Mouse (Mus musculus) left cerebral cortex, adult 9 months (tissue): ENCODE results near the gene Nrros.
A peak's percentile ranks its signal among the peaks of the same experiment; 100 is the strongest.

Source experiments
- DNase-seq, 2 experiments: peaks; one replicate each; pipeline ENCODE4 v3.0.0; 2022; ENCODE audit warnings: low spot score in 2 of 2

Nrros gene

DNA sequence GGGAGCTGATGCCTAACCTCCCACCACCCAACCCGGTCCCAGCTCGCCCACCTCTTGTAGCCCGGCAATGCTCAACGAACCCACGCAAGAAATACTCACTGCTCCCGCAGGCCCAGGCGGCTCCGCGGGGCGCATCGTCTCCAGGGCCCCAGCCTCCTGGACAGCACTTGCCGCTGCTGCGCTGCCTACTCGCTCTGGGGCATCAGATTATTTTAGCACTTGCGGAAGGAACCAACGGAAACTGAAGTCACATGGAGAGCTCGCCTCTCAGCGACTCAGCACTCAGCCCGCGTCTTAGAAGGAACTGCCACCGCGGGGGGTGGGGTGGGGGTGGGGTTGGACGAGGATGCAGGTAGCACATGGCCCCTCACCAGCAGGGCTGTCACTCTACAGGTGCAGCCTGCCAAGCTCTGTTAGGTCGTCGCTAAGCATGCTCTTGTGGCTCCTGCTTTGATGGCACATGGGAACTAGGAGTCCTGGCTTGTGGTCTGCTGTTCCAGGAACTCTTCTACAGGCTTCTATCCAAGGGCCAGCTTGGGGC is at the start of gene Nrros:
Gene Nrros (minus strand): TSS at position 314 of the 541 bp plus-strand sequence.
- peak; percentile 43 to 68 for DNase-seq

DNA sequence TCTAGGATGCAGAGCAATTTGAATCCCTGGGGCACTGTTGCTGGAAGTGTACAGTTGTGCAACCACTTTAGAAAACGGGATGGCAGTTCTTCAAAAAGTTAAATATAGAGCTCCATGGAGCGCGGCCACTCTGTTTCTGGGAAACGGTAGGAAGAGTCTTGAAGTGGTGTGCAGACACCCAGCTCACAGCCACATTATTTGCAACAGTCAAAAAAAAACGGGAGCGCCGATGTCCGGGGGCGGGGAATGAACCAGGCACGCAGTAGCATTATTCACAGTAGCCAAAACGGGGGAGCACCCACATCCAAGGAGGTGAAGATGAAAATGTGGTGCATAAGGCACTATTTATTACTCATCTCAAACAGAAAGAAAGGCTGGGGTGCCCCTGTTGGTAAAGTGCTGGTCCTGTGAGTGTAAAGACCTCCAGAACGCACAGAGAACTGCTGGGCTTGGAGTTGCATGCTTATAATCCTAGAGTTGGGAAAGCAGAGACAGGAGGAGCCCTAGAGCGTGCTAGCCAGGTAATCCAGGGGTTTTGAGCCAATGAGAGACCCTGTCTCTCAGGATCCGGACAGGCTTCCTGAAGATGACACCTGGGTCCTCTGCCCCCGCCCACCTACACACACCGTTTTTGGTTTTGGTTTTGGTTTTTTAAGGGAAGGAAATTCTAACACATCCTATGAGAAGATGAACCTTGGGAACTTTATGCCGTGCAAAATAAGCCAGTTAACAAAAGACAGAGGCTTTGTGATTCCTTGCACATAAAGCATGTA is 49.6 kb upstream of the Nrros start:
- DNase-seq, result peak; percentile 18 to 48

DNA sequence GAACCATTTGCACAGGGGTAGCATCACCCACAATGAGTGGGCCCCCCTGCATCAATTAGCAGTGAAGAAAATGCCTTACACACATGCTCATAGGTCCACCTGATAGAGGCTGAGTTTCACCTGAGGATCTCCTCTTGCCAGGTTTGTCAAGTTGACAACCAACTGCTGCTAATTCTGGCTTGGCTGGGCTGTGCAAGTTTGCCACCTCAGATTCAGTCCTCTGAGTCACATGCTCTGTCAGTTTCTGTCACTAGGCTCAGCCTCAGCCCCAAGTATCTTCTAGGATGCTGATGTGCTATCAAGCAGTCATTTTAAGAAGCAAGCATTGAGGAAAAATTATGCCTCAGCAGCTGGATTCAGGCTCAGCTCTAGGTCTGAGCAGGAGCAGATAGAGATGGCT is 48.8 kb upstream of the Nrros start:
- DNase-seq, result no peak

DNA sequence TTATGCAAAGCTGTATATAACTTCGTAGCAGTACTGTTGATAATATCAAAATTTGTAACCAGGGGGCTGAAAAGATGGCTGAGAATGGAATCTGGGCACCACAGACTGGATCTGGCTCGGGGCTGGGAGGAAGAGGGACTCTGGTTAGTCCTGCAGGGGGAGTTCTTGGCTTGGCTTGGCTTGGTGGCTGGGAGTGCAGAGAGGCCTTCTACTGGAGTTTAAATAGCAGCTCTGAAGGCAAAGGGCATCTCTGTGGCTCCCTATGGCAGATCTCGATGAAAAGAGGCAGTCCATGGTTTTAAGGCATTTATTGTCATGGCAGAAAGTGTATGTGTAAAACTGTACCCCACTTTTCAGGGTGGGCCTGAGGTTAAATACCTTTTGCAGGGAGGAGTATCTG is 39.5 kb upstream of the Nrros start:
- DNase-seq, result no peak

DNA sequence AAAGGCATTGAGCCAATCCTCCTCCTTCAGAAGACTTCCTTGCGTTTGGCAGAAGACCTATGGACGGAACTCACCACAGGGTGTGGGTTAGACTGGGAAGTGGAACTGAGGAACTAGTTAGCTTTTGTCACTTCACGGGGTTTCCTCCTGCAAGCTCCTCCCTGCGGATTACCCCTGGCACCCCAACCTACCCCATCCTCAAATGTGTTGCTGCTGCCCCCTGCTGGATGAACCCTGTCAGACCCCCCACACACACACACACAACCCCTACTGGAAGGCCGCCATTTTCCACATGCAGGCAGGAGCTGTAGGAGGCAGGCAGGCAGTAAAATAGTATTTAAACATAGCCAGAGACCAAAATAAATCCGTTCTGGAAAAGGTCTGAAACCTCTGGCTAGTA is 37.3 kb upstream of the Nrros start:
- peak in 1 of 2 experiments; percentile 39 for DNase-seq

DNA sequence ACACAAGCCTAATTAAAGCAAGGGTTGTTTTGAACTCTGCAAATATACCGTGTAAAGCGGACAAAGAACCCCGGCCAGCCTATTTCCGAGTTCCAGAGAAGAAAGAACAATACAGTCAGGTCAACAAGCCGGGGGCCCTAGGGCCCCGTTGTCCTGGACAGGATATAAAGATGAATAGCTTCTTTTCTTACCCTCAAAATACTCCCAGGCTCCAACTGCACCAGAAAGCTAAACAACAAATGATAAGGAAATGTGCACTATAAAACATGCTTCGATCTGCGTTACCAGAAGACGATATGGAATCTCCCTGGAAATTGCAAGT is 35.6 kb upstream of the Nrros start:
- no peak for DNase-seq

DNA sequence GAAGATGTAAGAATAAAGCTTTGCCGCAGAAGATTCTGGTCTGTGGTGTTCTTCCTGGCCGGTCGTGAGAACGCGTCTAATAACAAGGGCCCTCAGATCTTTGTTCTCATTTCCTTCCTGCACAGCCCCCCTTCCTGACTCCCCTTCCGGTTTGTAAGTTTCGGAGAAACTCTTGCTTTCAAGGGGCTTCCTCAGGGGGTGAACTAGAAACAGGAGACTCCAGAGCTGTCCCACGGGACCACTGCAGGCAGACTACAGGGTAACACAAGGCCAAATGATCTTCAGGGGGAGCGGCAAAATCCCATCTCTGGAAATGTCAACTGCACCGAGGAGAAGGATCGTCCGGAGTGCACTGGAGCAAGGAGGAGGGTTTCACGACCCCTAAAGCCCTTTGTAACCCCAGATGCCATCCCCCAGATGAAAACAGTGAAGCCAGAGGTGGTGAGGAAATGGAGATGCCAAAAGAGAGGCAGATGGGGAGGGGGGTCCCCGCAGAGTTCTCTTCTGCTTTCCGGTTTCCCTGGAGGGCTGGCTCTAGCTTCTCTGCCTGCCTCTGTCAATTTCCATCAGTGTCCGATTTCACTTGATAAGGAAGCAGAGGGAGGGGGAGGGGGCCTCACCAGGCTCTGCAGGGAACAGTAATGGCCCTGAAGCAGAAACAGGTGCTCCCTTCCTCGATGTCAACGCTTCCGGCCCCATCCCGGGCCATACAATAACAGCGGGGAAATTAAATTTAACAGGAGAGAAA is 35.0 kb upstream of the Nrros start:
- DNase-seq, result no peak

DNA sequence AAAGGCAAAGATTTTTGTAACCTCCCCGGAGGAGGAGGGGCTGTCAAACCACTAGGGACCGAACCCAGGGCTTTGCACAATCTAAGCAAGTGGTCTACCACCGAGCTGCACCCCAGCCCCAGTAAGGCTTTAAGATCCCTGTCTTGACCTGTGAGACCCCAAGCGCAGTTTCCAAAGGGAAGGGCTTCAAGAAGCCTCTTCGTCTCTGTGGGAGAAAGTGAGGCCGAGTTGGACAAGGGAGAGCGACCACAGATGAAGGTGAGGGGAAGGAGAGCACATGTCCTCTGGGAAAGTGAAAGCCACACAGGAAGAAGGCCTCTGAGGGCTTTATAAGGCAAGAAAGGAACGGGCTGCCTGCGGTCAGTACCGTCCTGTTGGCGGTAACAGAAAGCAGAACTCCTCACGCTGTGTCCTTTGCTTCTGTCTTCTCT is 24.6 kb upstream of the Nrros start:
- peak in 1 of 2 experiments; percentile 19 for DNase-seq

DNA sequence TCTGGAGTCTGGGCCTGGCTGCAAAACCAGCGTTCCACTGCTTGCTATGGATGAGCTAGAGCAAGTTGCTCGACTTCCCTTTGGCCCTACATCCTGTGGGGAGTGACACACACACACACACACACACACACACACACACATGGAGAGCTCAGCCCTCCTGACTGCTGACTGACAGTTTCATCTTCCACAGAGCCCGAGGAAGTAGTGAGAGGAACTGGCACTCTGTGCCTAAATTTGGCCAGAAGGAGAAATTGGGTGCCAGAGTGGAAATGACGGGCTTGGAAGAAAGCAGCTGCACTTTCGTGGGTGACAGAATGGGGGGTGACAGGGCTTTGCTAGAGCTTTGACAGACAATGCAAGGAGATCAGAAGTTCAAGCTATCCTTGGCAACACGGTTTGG is 23.7 kb upstream of the Nrros start:
- DNase-seq, result peak in 1 of 2 experiments; percentile 37

DNA sequence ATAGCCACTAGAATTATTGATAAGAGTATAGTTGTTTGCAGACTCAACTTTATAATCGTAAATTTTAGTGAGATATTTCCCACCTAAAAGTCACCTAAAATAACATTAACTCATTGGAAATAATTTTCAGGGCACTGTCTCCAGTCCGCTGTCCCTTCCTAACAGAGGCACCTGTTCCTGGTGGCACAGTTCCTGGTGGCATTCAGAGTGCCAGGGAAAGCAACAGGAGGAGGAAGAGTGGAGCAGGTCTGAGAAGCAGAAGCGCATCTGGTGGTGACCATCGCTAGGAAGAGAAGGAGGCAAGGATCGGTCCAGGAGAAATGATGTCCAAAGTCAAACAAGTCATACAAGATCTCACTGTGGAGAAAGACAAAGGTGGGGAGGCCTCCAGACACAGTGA is 20.7 kb upstream of the Nrros start:
- no peak for DNase-seq

DNA sequence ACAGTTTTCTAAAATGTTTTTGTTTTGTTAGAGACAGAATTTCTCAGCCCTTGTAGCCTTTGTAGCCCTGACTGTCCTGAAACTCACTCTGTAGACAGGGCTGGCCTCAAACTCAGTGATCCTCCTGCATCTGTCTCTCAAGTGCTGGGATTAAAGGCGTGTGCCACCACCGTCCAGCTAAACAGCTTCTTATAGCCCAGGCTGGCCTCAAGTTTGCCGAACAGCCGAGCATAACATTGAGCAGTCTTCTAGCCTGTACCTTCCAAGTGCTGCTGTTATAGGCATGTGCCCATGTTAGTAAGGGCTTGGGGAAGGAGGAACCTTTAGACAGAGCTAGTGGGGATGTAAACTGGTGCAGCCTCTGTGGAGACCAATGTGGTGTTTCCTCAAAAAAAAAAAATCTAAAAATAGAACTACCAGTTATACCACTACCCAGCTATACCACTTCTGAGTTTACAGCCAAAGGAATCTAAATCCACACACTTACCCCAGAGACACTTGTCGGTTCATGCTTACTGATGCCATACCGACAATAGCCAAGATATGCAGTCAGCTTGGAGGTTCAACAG is 14.0 kb upstream of the Nrros start, which contains the start of gene Bex6:
Gene Bex6 (plus strand): TSS at position 491 of the 569 bp plus-strand sequence.
- no peak for DNase-seq

DNA sequence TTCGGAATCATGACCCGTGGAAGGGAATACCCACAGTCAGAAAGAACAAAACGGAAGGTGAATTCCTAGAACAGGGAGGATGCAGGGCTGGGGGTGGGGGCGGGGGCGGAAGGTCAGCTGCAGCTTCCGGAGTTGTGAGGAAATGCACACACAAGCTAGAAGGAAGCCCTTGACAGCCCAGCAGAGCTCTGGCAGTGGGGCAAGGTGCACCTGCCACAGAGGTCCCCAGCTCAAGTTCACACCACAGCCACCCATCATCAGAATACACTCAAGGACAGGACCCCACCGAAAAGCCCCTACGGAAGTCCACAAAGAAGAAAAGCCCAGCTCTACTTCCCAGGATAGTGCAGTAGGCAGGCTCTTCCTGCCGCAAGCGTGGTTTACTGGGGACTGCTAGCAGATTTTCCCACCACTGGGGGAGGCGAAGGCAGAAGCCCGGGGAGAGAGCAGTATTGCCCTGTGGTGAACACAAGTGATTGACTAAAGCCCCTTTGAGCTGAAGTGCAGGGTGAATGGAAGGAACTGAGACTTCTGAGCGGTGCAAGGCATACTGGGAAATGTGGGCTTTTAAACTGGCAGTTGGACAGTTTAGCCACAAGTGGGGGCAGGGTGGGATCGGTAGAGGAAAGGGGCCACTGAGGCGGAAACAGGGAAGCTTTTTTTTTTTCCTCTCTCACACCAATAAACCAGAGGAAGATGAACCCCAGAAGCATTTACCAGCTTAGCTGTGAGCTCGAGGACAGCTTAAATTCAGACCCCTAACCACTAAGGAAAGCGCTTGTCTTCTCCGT is 11.7 kb upstream of the Nrros start:
- DNase-seq, result no peak

DNA sequence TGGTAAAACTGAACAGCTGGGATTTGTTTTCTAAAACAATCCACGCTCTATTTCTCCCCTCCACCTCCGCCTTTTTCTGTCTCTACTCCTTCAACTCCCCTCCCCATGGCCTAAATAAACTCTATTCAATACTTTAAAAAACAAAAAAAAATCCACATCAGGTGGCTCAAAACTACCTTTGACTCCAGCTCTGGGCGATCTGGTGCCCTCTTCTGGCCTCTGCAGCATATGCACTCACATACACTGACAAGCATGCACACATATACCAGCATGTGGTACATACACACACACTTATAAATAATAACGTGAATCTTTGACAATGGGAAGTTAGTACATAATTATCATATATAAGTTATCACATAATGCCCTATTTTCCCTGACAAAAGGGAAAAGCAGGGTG is 9.6 kb upstream of the Nrros start:
- DNase-seq, result no peak

DNA sequence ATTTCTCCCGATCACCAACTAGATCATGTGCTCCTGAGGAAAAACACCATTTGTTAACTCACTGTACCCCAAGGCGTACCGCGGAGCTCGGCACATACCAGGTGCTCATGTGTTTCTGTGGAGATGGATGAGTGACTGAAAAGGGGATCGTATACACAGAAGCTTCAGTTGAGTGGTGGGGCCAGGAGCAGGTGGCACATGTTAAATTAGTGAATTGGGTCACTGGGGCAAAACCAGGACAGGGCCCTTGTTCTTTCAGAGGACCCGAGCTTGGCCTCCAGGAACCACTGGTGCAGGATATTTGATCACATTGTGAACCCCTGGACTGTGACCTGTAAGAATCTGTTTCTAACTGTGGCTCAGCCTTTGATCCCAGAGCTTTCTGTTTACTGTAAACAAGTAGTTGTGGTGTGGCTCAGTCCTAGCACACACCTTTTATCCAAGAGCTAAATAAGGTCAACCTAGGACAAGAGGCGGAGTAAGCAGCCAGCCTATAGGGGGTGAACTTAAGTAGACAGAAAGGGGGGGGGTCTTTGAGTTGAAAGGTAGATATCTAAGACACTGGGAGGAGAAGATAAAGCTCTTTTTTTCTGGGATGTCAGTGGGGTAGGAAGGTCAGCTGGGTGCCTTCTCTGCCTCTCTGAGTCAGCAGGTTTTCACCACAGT is 9.1 kb upstream of the Nrros start:
- no peak for DNase-seq

DNA sequence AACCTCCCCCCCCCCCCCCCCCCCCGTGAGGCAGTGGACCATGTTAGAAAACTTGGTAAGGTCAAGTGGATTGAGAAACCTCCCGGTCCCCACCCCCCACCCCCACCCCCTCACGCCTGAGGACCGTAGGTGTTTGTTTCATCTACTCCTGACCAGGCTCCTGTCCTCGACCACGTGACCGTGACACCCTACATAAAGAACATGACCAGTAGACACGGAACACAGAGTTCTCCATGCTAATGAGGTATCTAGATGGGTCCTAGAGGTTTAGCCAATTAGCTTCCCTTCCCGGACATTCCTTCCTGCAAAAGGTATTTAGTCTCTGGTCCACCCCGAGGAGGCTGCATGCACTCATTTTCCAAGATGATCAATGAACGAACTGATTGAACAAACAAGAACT is 8.0 kb upstream of the Nrros start:
- no peak for DNase-seq

DNA sequence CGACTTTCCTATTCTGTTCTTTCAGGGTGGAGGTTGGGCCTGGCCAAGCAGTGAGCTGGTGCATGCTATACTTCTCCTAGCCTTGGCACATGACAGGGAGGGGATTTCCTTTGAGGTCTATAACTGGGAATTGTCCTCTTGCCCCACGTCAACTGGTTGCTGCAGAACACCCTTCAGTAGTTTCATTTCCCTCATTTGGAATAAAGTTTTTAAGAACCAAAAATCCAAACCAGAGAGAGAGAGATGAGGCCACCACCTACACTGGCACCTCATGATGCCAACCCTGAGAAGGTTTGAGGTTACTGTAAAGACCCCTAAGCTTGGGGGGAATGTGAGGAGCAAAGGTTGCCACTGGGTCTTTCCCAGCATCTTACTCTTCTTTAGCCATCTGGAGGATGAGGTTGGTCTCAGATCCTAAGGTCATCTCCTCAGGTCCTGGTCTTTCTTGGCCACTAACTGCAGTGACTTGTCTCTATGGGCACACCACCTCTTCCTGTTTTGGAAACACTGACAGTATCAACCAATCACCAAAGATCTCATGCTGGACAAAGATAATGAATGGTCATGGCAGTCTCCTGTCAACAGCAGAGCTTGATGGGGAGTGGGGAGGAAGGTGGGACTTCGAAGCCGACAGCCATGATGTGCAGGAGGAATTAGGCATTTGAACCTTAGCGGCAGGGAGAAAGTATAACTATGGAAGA is 5.8 kb upstream of the Nrros start:
- DNase-seq, result no peak

DNA sequence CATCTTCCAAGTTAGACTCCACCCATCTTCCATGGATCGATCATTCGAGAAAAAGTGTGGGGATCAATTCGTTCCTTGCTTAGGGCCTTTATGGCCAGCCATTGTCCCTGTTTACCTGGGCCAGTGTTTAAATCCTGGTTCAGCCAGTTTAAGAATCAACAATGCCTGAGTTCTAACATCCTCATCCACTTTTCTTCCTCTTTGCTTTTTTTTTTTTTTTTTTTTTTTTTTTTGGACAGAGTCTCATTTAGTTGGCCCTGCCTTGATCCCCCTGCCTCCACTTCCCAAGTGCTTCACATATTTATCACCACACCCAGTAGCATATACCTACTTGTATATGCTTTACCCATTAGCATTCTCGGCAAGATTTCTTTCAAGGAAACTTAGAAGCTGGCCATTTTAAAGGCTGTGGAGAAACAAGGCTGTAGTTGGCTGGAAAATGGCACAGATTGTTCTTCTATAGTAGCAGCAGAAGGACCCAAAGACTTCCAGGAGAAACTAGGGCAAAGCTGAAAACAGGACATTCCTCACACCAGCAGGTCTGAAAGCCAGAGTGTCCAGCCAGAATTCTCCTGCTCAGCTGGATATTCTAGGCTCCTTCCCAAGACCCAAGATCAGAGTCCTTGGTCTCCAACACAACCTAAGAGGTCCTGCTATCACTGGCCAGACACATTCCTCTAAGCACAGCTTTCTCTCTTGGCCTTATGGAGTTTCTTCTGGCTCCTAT is 2.6 kb upstream of the Nrros start:
- no peak for DNase-seq

DNA sequence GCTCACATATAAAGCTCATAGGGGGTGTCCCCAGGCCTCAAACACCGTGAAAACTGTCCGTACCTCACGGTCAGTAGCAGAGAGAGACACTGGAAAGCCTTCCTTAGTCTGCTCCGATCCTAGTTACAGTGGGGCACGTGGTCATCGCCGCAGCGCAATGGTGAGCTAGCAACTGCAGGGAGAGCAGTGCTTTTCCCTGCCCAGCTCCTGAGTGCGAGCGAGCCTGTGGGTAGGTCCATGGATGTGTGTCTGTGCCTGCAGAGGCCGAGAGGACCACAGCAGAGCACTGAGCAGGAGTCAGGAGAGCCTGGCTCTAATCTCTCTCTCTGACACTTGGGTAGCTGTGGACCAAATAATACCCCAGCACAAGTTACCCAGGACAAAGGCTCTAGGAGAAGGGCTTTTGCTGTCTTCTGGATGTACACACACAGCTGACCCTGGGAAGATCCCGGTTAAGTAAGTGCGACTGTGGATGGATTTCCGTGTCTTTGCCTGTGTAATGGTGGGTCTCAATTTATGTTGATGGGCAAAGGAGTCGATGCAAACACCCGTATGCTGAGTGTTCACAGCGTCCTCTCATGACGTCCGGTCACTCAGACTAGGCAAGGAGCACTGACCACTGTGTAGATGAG is 882 bp downstream of the Nrros start:
- no peak for DNase-seq

DNA sequence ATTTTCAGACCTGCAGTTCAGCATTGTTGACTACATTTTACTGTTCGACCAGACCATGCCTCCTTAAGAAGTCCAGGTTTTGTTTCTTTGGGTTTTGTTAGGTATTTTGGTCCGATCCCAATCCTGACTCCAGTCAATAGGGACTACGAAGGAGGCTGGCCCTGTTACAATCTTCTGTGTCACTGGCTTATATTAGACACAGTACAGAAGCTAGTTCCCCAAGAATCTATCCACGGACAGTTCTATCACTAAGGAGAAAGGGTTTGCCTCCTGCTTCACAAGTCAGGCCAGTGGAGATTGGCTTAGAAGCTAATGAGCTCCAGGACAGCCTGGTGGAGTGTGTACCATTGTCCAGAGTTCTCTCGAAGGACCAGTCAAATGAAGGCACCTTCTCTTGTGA is 1.5 kb downstream of the Nrros start:
- DNase-seq, result no peak

DNA sequence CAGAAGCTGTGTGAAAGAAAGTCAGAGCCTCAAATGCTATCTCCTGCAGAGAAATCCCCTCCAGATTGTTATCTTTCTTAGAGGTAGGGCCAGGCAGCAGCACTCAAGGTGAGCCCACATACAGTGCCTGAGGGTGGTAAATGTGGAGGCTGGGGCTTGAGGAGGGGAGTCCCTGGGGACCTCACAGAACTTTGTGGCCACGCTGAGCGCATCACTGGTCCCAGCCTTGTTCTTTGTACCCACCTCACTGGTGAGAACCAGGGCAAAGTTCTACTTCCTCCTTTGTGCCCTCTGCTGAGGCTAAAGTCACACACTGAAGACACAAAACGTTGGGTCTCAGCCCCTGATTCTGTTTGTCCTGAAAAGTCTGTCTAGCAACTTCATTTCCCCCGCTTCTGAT is 2.0 kb downstream of the Nrros start:
- no peak for DNase-seq
